Mouse (Mus musculus) urinary bladder, postnatal 4 days (tissue): ENCODE measurements around the gene Gm3755.
"Not testable (repeated sequence)": the region's sequence is repeated elsewhere in the genome, so short reads cannot be mapped to it uniquely, and the experiment has no call there.

Experiments
- DNase-seq, 2 experiments: peaks; one replicate each; pipeline ENCODE4 v3.0.0; 2021 to 2022; ENCODE audit warnings: low spot score in 2 of 2

The Gm3755 gene

GRCm38 (mm10) chr14:7450817-7451216 lies at the start of gene Gm3755:
Gene Gm3755 (minus strand): TSS chr14:7450917.
- DNase-seq = not testable (repeated sequence)

GRCm38 (mm10) chr14:7488731-7489130 lies 38.0 kb upstream of the Gm3755 start:
- not testable (repeated sequence) for DNase-seq

GRCm38 (mm10) chr14:7483662-7484061 lies 32.9 kb upstream of the Gm3755 start, which contains the start of gene Gm3752:
Gene Gm3752 (minus strand): TSS chr14:7483762.
- not testable (repeated sequence) for DNase-seq

DNA sequence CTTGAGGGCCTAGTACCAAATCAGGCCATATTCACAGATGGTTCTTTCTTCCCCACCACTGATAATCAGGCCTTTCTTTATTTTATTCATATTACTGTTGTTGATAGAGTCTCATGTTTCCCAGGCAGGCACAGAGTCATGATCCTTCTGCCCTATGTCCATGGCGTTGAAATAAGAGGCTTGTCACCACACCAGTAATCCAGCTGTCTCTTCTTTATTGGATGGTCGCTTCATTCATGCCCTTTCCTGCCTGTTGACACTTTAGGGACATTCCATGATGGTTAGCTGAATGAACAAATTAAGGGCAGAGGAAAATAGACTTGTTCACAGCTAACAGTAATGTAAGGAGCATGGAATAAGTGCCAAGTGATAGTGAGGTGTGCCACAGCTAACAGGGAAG lies 28.2 kb downstream of the Gm3755 start:
- DNase-seq = not testable (repeated sequence)
